Mouse (Mus musculus): ENCODE data around the gene Wnk4.

Gene Wnk4

GRCm38 (mm10) chr11:101277381-101278222 lies 17.2 kb downstream of the Wnk4 start:
- no peak for DNase-seq

- peak; percentile 86 for DNase-seq
Measured at GRCm38 (mm10) chr11:101278223-101279192, 18.1 kb downstream of the Wnk4 start, which contains the start of the genes Cntd1 and Coa3. Gene Cntd1 (plus strand): TSS chr11:101279012. Gene Coa3 (minus strand): TSS chr11:101279114.

- DNase-seq = no peak
Measured at GRCm38 (mm10) chr11:101279193-101279569, 18.8 kb downstream of the Wnk4 start.

GRCm38 (mm10) chr11:101280837-101281236 lies 20.5 kb downstream of the Wnk4 start:
- no peak for DNase-seq

- DNase-seq = no peak
Measured at GRCm38 (mm10) chr11:101282896-101283295, 22.5 kb downstream of the Wnk4 start.

GRCm38 (mm10) chr11:101283805-101284204 lies 23.4 kb downstream of the Wnk4 start:
- no peak for DNase-seq

GRCm38 (mm10) chr11:101287306-101287705 lies 26.9 kb downstream of the Wnk4 start:
- DNase-seq = no peak

GRCm38 (mm10) chr11:101291231-101291630 lies 30.9 kb downstream of the Wnk4 start:
- no peak for DNase-seq

- no peak for DNase-seq
Measured at GRCm38 (mm10) chr11:101295191-101295590, 34.8 kb downstream of the Wnk4 start.

- DNase-seq = no peak
Measured at GRCm38 (mm10) chr11:101300881-101301280, 40.5 kb downstream of the Wnk4 start.

GRCm38 (mm10) chr11:101301299-101302003 lies 41.1 kb downstream of the Wnk4 start:
- no peak for DNase-seq

- peak; percentile 96 for DNase-seq
Measured at GRCm38 (mm10) chr11:101302004-101302798, 41.8 kb downstream of the Wnk4 start, which contains the start of gene Becn1. Gene Becn1 (minus strand): TSS chr11:101302286.

- DNase-seq = no peak
Measured at GRCm38 (mm10) chr11:101307744-101308143, 47.4 kb downstream of the Wnk4 start.

GRCm38 (mm10) chr11:101311083-101311482 lies 50.7 kb downstream of the Wnk4 start:
- DNase-seq = no peak

- DNase-seq = no peak
Measured at GRCm38 (mm10) chr11:101312150-101312549, 51.8 kb downstream of the Wnk4 start.

- no peak for DNase-seq
Measured at GRCm38 (mm10) chr11:101314567-101314966, 54.2 kb downstream of the Wnk4 start.

GRCm38 (mm10) chr11:101315082-101315650 lies 54.8 kb downstream of the Wnk4 start:
- DNase-seq = no peak

GRCm38 (mm10) chr11:101315665-101316500 lies 55.5 kb downstream of the Wnk4 start, which contains the start of gene Psme3:
Gene Psme3 (plus strand): TSS chr11:101316213.
- DNase-seq = peak; percentile 93

GRCm38 (mm10) chr11:101316501-101316917 lies 56.1 kb downstream of the Wnk4 start:
- DNase-seq = peak; percentile 41

GRCm38 (mm10) chr11:101323609-101324008 lies 63.2 kb downstream of the Wnk4 start:
- peak; percentile 64 for DNase-seq

Measured in cerebellum, adult 9-10 months (tissue).